Mouse (Mus musculus) forebrain, postnatal 0 days (tissue): ENCODE data around the gene Nxf1. TPM values are rescaled to one million over a fixed set of nuclear protein-coding genes. Genes with fewer than 3 reads are reported as not detected.
"Not testable (repeated sequence)": the region's sequence is repeated elsewhere in the genome, so short reads cannot be mapped to it uniquely, and the experiment has no call there.

Experiments used
- ATAC-seq: fragments of 200-750 bp; cut with Nextera tagmentation; 2 replicates; pipeline ENCODE4 v1.8.0; 2017; ENCODE audit warnings: mild to moderate bottlenecking, moderate library complexity
- DNase-seq: peaks from one replicate; pipeline ENCODE4 v3.0.0-alpha.2; 2015
- H3K27ac ChIP-seq: fragments of 300-500 bp; sonication (generic); 2 replicates; pipeline ENCODE4 v1.5.1; 2014; ENCODE audit warnings: low read depth, mild to moderate bottlenecking, antibody characterized with exemption, low read length, moderate library complexity, mixed read lengths
- H3K27me3 ChIP-seq: fragments of 300-500 bp; sonication (generic); 2 replicates; pipeline ENCODE4 v1.6.1; 2014; ENCODE audit warnings: mild to moderate bottlenecking, low read length, mixed read lengths; ENCODE audit not compliant: insufficient read depth
- H3K36me3 ChIP-seq: fragments of 300-500 bp; sonication (generic); 2 replicates; pipeline ENCODE4 v1.6.1; 2014; ENCODE audit warnings: mild to moderate bottlenecking, moderate library complexity; ENCODE audit not compliant: insufficient read depth
- H3K4me1 ChIP-seq: fragments of 300-500 bp; sonication (generic); 2 replicates; pipeline ENCODE4 v1.6.1; 2014; ENCODE audit warnings: antibody characterized with exemption; ENCODE audit not compliant: insufficient read depth
- H3K4me2 ChIP-seq: fragments of 300-500 bp; sonication (generic); 2 replicates; pipeline ENCODE4 v1.6.1; 2014; ENCODE audit warnings: low read depth, mild to moderate bottlenecking, moderate library complexity
- H3K4me3 ChIP-seq: fragments of 300-500 bp; sonication (generic); 2 replicates; pipeline ENCODE4 v1.5.1; 2014; ENCODE audit warnings: low read depth, low read length, mixed read lengths
- H3K9ac ChIP-seq: fragments of 300-500 bp; sonication (generic); 2 replicates; pipeline ENCODE4 v1.6.1; 2014; ENCODE audit warnings: mild to moderate bottlenecking
- H3K9me3 ChIP-seq: fragments of 300-500 bp; sonication (generic); 2 replicates; pipeline ENCODE4 v1.6.1; 2016; ENCODE audit warnings: low read length
- CTCF ChIP-seq: sonication (generic); IDR thresholded peaks from 2 replicates; pipeline ENCODE4 v1.5.1; 2016; ENCODE audit warnings: antibody characterized with exemption, control low read depth, low read depth
- WGBS: fragments of 180-500 bp; shearing (Covaris S2); extraction: QIAGEN DNeasy Blood & Tissue Kit; methylation state at CpG from one replicate; pipeline ENCODE4 v1.1.7; 2014; 5-methylcytosine and 5-hydroxymethylcytosine counted together
- polyA plus RNA-seq: library from polyadenylated mRNA; unstranded; fragments of >200 nt; fragmentation: Nextera tagmentation; extraction: Ambion mirVana; gene quantifications from 2 replicates; pipeline ENCODE4 v1.2.1, GENCODE M21; 2015
- total RNA-seq: library from RNA; depleted of rRNA; stranded (reverse); fragments of >200 nt; gene quantifications from 2 replicates; pipeline ENCODE4 v1.2.3, GENCODE M21; 2014

Nxf1 gene
- total and polyA plus RNA-seq, 2 experiments from 2014 or later = 97.1 to 114 TPM

- 70% methylated on average over 3 of the region's 3 CpGs for WGBS
- DNase-seq = peak; percentile 65
- H3K4me1 ChIP-seq = peaks cover 7% of the 10 kb centered on the region; the same call in 1 of the 2 replicates
These were observed 38.5 kb upstream of the Nxf1 start for GRCm38 (mm10) chr19:8718357-8718756.

GRCm38 (mm10) chr19:8719037-8719436 lies 37.8 kb upstream of the Nxf1 start:
- not testable (repeated sequence) for H3K27ac ChIP-seq, H3K4me1 ChIP-seq, H3K27me3 ChIP-seq, H3K4me2 ChIP-seq, ATAC-seq, H3K36me3 ChIP-seq, H3K9ac ChIP-seq, H3K4me3 ChIP-seq, H3K9me3 ChIP-seq, DNase-seq

More at GRCm38 (mm10) chr19:8718357-8718756, 38.5 kb upstream of the Nxf1 start:
- Histone ChIP-seq H3K36me3 (no peaks in the 10 kb centered on the region), H3K9ac (no peak overlapping the region), H3K27ac (no peak overlapping the region), H3K4me2 (no peak overlapping the region), H3K4me3 (no peak overlapping the region), H3K9me3 (no peaks in the 10 kb centered on the region), H3K27me3 (no peaks in the 10 kb centered on the region)
- no peak for ATAC-seq
- peak; percentile 81 for TF ChIP-seq CTCF

GRCm38 (mm10) chr19:8721378-8721777 lies 35.5 kb upstream of the Nxf1 start:
- TF ChIP-seq CTCF = no peak
- H3K4me3 ChIP-seq = no peak overlapping the region
- no peak for DNase-seq
- no peak overlapping the region for H3K9ac ChIP-seq
- no peak for ATAC-seq
- peaks cover 12% of the 10 kb centered on the region for H3K4me1 ChIP-seq
- H3K27ac ChIP-seq = no peak overlapping the region
- peak overlapping the region; percentile 55 for H3K4me2 ChIP-seq
- H3K36me3 ChIP-seq = peaks cover 16% of the 10 kb centered on the region
- 76% methylated on average over 1 of the region's 1 CpGs for WGBS
- H3K27me3 ChIP-seq = no peaks in the 10 kb centered on the region
- H3K9me3 ChIP-seq = no peaks in the 10 kb centered on the region

GRCm38 (mm10) chr19:8722021-8722420 lies 34.9 kb upstream of the Nxf1 start:
- H3K4me2 ChIP-seq = peak overlapping the region; percentile 55
- ATAC-seq = no peak
- no peaks in the 10 kb centered on the region for H3K9me3 ChIP-seq
- peaks cover 12% of the 10 kb centered on the region for H3K4me1 ChIP-seq
- no peak for DNase-seq
- H3K27me3 ChIP-seq = no peaks in the 10 kb centered on the region
- WGBS = 57% methylated on average over 4 of the region's 4 CpGs
- TF ChIP-seq CTCF = no peak
- peak overlapping the region; percentile 84 for H3K9ac ChIP-seq
- H3K4me3 ChIP-seq = peak overlapping the region; percentile 85
- peaks cover 23% of the 10 kb centered on the region for H3K36me3 ChIP-seq
- H3K27ac ChIP-seq = 0 out of 2 replicates have a peak overlapping the region, but pooled peaks have one; percentile 99

- Histone ChIP-seq H3K9me3 (no peaks in the 10 kb centered on the region), H3K9ac (peak overlapping the region; percentile 84), H3K27me3 (no peaks in the 10 kb centered on the region), H3K4me2 (peak overlapping the region; percentile 55), H3K4me1 (peaks cover 12% of the 10 kb centered on the region), H3K4me3 (peak overlapping the region; percentile 85), H3K36me3 (peaks cover 23% of the 10 kb centered on the region), H3K27ac (peak overlapping the region; percentile 99)
- TF ChIP-seq CTCF = no peak
- no peak for DNase-seq
- 2% methylated on average over 5 of the region's 5 CpGs for WGBS
- no peak for ATAC-seq
These were observed 34.3 kb upstream of the Nxf1 start for GRCm38 (mm10) chr19:8722559-8722906.

GRCm38 (mm10) chr19:8722907-8723573 lies 33.8 kb upstream of the Nxf1 start, which contains the start of gene Slc3a2:
TSS of gene Slc3a2 (minus strand) at chr19:8723369.
- H3K9me3 ChIP-seq = no peaks in the 10 kb centered on the region
- DNase-seq (peak; percentile 99), ATAC-seq (peak; percentile 98)
- H3K4me2 ChIP-seq = peak within 1 kb of the TSS; percentile 57
- peak within 1 kb of the TSS; percentile 99 for H3K27ac ChIP-seq
- peak within 1 kb of the TSS; percentile 84 for H3K9ac ChIP-seq
- H3K4me3 ChIP-seq = peak within 1 kb of the TSS; percentile 85
- no peaks in the 10 kb centered on the region for H3K27me3 ChIP-seq
- H3K36me3 ChIP-seq = peaks cover 23% of the 10 kb centered on the region
- no peak; the same call in 1 of the 2 replicates for TF ChIP-seq CTCF
- 2% methylated on average over 50 of the region's 50 CpGs for WGBS
- peaks cover 12% of the 10 kb centered on the region for H3K4me1 ChIP-seq

- DNase-seq (peak; percentile 53), ATAC-seq (no peak)
- Histone ChIP-seq H3K36me3 (peaks cover 23% of the 10 kb centered on the region), H3K4me2 (peak overlapping the region; percentile 57), H3K4me3 (peak overlapping the region; percentile 85), H3K4me1 (peaks cover 12% of the 10 kb centered on the region), H3K9ac (peak overlapping the region; percentile 84), H3K27ac (peak overlapping the region; percentile 77), H3K27me3 (no peaks in the 10 kb centered on the region), H3K9me3 (no peaks in the 10 kb centered on the region)
- WGBS = under 1% methylated on average over 20 of the region's 20 CpGs
- TF ChIP-seq CTCF = no peak
These were observed 33.1 kb upstream of the Nxf1 start for GRCm38 (mm10) chr19:8723574-8724346.
